Mouse (Mus musculus): ENCODE measurements around the gene Ube2n. TPM values are rescaled to one million over a fixed set of nuclear protein-coding genes. Genes with fewer than 3 reads are reported as not detected.

The Ube2n gene
- total and polyA plus RNA-seq, 3 experiments = 80.6 to 571 (median 212) TPM

DNA sequence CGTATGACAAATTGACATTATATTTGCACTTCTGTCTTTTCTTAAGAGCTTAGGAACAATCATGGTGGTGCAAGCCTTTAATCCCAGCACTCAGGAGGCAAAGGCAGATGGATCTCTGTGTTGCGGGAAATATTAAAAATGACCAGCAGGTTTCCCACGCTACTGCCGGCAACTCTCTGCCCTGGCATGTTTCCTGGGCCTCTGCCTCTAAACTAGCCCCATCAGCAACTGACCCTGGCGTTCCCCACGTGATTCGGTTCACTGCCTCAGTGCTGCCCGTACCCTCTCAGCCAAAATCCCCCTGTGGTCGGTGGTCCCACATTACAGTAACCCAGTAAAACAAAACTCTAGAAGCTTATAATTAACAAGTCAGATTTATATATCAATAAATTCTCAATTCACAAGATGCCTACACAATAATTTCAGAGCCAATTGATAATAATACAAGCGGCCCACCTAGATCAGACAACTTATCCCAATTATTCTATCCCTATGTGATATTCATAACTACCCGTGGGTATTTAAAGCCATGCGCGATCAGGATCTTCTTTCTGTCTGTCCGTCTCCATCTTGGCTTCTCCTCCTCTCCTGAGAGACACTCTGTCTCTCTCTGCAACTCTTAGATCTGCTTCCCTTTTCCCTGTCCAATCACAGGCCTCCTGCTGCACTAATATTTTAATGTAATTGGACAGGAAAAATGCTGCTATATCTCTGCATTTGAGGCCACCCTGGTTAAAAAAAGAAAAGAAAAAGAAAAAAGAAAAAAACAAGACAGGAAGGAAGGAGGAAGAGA is 11.3 kb upstream of the Ube2n start (continued):
- no peak for TF ChIP-seq MEF2A (IDR thresholded peaks at IDR 0.05; ENCODE audit: extremely low read depth, insufficient replicate concordance, low read depth, low read length, poor library complexity, severe bottlenecking)
- TF ChIP-seq POLR2AphosphoS5 (IDR thresholded peaks at IDR 0.05; ENCODE audit: borderline replicate concordance, low read depth, low read length) = no peak
- peak; percentile 62; the same call in 1 of the 2 replicates for TF ChIP-seq ZMIZ1 (IDR thresholded peaks at IDR 0.05; ENCODE audit: low read depth, low read length)
- no peak for TF ChIP-seq BHLHE40 (IDR thresholded peaks at IDR 0.05; ENCODE audit: borderline replicate concordance, low read depth, low read length)
- TF ChIP-seq SIN3A (IDR thresholded peaks at IDR 0.05; ENCODE audit: low read length) = 0 out of 2 replicates have a peak, but pooled peaks have one; percentile 35
- TF ChIP-seq TCF12 (IDR thresholded peaks at IDR 0.05; ENCODE audit: low read depth, low read length) = peak; percentile 22; the same call in 1 of the 2 replicates
- no peak for TF ChIP-seq CHD1 (IDR thresholded peaks at IDR 0.05; ENCODE audit: low read depth, low read length)

DNA sequence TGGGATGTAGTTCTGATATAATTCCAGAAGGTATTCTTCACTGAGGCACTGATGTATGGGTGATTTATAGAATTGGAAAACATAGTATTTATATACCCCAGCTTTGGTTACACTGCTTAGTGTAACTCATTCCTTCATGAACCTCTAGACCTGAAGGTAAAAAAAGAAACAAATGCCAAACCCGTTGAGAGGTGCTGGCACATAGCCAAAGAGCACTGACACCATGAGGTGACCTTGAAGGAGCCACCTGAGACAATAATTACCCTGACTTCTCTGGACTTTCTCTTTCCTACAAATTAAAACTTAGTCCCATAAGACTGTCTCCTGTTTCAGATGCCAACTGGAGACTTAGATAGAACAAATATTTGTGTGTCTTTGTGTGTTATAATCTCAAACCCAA is 10.6 kb upstream of the Ube2n start:
- Histone ChIP-seq H3K4me3 (ENCODE audit: control insufficient read depth in 1 of 2, insufficient read depth in 1 of 2, low read depth in 2 of 2, low read length in 2 of 2) (peak overlapping the region in 1 of 2 experiments; percentile 14; a peak in 2 of 4 replicates), H3K9ac (ENCODE audit: control insufficient read depth, low read depth, low read length, poor library complexity, severe bottlenecking) (no peak overlapping the region; the same call in 1 of the 2 replicates), H3K9me3 (replicated peaks; ENCODE audit: insufficient read depth, low read length) (no peaks in the 10 kb centered on the region), H3K4me1 (ENCODE audit: control insufficient read depth in 1 of 2, insufficient read depth in 2 of 2, low read length in 2 of 2) (peaks cover 8 to 16% of the 10 kb centered on the region in 2 experiments), H3K27me3 (ENCODE audit: control insufficient read depth in 1 of 2, insufficient read depth in 2 of 2, low read length in 2 of 2) (no peaks in the 10 kb centered on the region), H3K36me3 (ENCODE audit: control insufficient read depth in 1 of 2, insufficient read depth in 2 of 2, low read length in 2 of 2) (peaks cover 0 to 28% of the 10 kb centered on the region in 2 experiments; a peak in 2 of 4 replicates), H3K79me2 (ENCODE audit: control insufficient read depth, insufficient read depth, low read length, poor library complexity) (peaks cover 19% of the 10 kb centered on the region), H3K27ac (ENCODE audit: control insufficient read depth, low read depth, low read length) (no peak overlapping the region)
- no peak for TF ChIP-seq HCFC1 (IDR thresholded peaks at IDR 0.05; ENCODE audit: low read depth, low read length)
- peak; percentile 57 for DNase-seq (ENCODE audit: low read depth, low spot score)

DNA sequence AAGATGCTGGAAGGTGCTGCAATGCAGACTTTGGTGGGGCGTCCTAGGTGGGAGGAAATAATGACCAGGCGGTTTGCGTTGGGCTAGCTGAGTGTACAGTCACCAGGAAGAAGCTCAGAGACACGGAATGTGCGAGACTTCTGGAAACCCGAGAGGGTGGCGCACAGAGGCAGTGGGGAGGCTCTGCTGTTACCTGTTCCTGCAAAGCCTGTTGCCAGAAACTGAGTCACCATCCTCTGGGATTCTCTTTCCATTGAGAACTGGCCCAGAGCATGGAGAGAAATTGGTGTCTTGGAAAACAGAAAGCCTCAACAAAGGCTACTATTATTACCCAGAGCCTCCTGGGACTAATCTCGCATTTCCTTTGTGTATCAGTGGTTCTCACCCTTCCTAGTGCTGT is 6.8 kb upstream of the Ube2n start:
- TF ChIP-seq MYC (IDR thresholded peaks at IDR 0.05; ENCODE audit: low read depth, low read length) = no peak
- no peak for TF ChIP-seq MXI1 (IDR thresholded peaks at IDR 0.05; ENCODE audit: low read depth, low read length)
- no peak for TF ChIP-seq SIN3A (IDR thresholded peaks at IDR 0.05; ENCODE audit: low read length)
- TF ChIP-seq E2F4 (IDR thresholded peaks at IDR 0.05; ENCODE audit: borderline replicate concordance, low read depth, low read length) = no peak
- TF ChIP-seq MEF2A (IDR thresholded peaks at IDR 0.05; ENCODE audit: extremely low read depth, insufficient replicate concordance, low read depth, low read length, poor library complexity, severe bottlenecking) = no peak
- TF ChIP-seq NELFE (IDR thresholded peaks at IDR 0.05; ENCODE audit: low read depth, low read length) = no peak
- no peak for TF ChIP-seq TAL1 (IDR thresholded peaks at IDR 0.05; ENCODE audit: low read length)
- TF ChIP-seq KAT2A (conservative IDR thresholded peaks at IDR 0.05; ENCODE audit: low read depth, low read length) = no peak
- TF ChIP-seq RCOR1 (IDR thresholded peaks at IDR 0.05; ENCODE audit: low read depth, low read length) = no peak
- TF ChIP-seq CHD2 (IDR thresholded peaks at IDR 0.05; ENCODE audit: low read length) = no peak
- TF ChIP-seq ETS1 (IDR thresholded peaks at IDR 0.05; ENCODE audit: low read depth, low read length) = no peak
- no peak for TF ChIP-seq EP300 (IDR thresholded peaks at IDR 0.05; ENCODE audit: low read depth in 1 of 2, low read length in 2 of 2)
- TF ChIP-seq ZMIZ1 (IDR thresholded peaks at IDR 0.05; ENCODE audit: low read depth, low read length) = no peak
- TF ChIP-seq MAX (IDR thresholded peaks at IDR 0.05; ENCODE audit: low read length) = no peak
- no peak for TF ChIP-seq TCF12 (IDR thresholded peaks at IDR 0.05; ENCODE audit: low read depth, low read length)
- Histone ChIP-seq H3K27me3 (ENCODE audit: control insufficient read depth in 1 of 2, insufficient read depth in 2 of 2, low read length in 2 of 2) (no peaks in the 10 kb centered on the region), H3K9ac (ENCODE audit: control insufficient read depth, low read depth, low read length, poor library complexity, severe bottlenecking) (no peak overlapping the region), H3K4me1 (ENCODE audit: control insufficient read depth in 1 of 2, insufficient read depth in 2 of 2, low read length in 2 of 2) (peaks cover 3 to 6% of the 10 kb centered on the region in 2 experiments; a peak in 2 of 4 replicates), H3K4me3 (ENCODE audit: control insufficient read depth in 1 of 2, insufficient read depth in 1 of 2, low read depth in 2 of 2, low read length in 2 of 2) (no peak overlapping the region), H3K9me3 (replicated peaks; ENCODE audit: insufficient read depth, low read length) (no peaks in the 10 kb centered on the region), H3K27ac (ENCODE audit: control insufficient read depth, low read depth, low read length) (no peak overlapping the region), H3K36me3 (ENCODE audit: control insufficient read depth in 1 of 2, insufficient read depth in 2 of 2, low read length in 2 of 2) (peaks cover 0 to 7% of the 10 kb centered on the region in 2 experiments; a peak in 2 of 4 replicates), H3K79me2 (ENCODE audit: control insufficient read depth, insufficient read depth, low read length, poor library complexity) (peaks cover 3% of the 10 kb centered on the region; the same call in 1 of the 2 replicates)
- DNase-seq (ENCODE audit: low read depth, low spot score) = no peak

All from MEL (cell line).